Mouse (Mus musculus) forebrain, embryonic 12.5 days (tissue): ENCODE measurements at regions not wholly inside any gene's neighbourhood (a gene's known extent, or its start where the extent isn't known, plus 50 kb on each side); places are given as distances from the start of the nearest gene placed in this dataset.
A peak's percentile ranks its signal among the peaks of the same experiment; 100 is the strongest.

Experiments used
- ATAC-seq: fragments of 200-750 bp; cut with Nextera tagmentation; 2 replicates; pipeline ENCODE4 v1.8.0; 2017; ENCODE audit warnings: moderate TSS enrichment; ENCODE audit not compliant: low FRiP score
- H3K27ac ChIP-seq: fragments of 300-500 bp; sonication (generic); 2 replicates; pipeline ENCODE4 v1.5.1; 2016; ENCODE audit warnings: mild to moderate bottlenecking
- H3K27me3 ChIP-seq: fragments of 300-500 bp; sonication (generic); 2 replicates; pipeline ENCODE4 v1.6.1; 2016; ENCODE audit warnings: mild to moderate bottlenecking
- H3K36me3 ChIP-seq: fragments of 300-500 bp; sonication (generic); replicated peaks from 2 replicates; pipeline ENCODE4 v1.6.1; 2016; ENCODE audit warnings: mild to moderate bottlenecking
- H3K4me1 ChIP-seq: fragments of 300-500 bp; sonication (generic); 2 replicates; pipeline ENCODE4 v1.6.1; 2016
- H3K4me2 ChIP-seq: fragments of 300-500 bp; sonication (generic); 2 replicates; pipeline ENCODE4 v1.6.1; 2016; ENCODE audit warnings: mild to moderate bottlenecking, moderate library complexity
- H3K4me3 ChIP-seq: fragments of 300-500 bp; sonication (generic); replicated peaks from 2 replicates; pipeline ENCODE4 v1.5.1; 2016; ENCODE audit warnings: mild to moderate bottlenecking
- H3K9ac ChIP-seq: fragments of 300-500 bp; sonication (generic); 2 replicates; pipeline ENCODE4 v1.6.1; 2016; ENCODE audit warnings: mild to moderate bottlenecking
- H3K9me3 ChIP-seq: fragments of 300-500 bp; sonication (generic); 2 replicates; pipeline ENCODE4 v1.6.1; 2016
- WGBS: fragments of 180-500 bp; shearing (Covaris S2); methylation state at CpG from one replicate; pipeline ENCODE4 v1.1.7; 2016; 5-methylcytosine and 5-hydroxymethylcytosine counted together

GRCm38 (mm10) chr2:102250101-102250500, 63.9 kb upstream of the Ldlrad3 start:
- H3K36me3 ChIP-seq: no peaks in the 10 kb centered on the region

GRCm38 (mm10) chr2:102246484-102246883, 60.3 kb upstream of the Ldlrad3 start:
- H3K9ac ChIP-seq: no peak overlapping the region
- no peak overlapping the region for H3K4me2 ChIP-seq
- H3K9me3 ChIP-seq: no peaks in the 10 kb centered on the region
- H3K4me3 ChIP-seq: no peak overlapping the region
- H3K27ac ChIP-seq: no peak overlapping the region
- no peak for ATAC-seq
- no peaks in the 10 kb centered on the region; the same call in 1 of the 2 replicates for H3K27me3 ChIP-seq
- H3K36me3 ChIP-seq: no peaks in the 10 kb centered on the region
- H3K4me1 ChIP-seq: peaks cover 7% of the 10 kb centered on the region; the same call in 1 of the 2 replicates
- 43% methylated on average over 2 of the region's 2 CpGs for WGBS

More at GRCm38 (mm10) chr2:102250101-102250500, 63.9 kb upstream of the Ldlrad3 start:
- H3K4me1 ChIP-seq: no peaks in the 10 kb centered on the region
- H3K4me3 ChIP-seq: no peak overlapping the region
- H3K9ac ChIP-seq: no peak overlapping the region
- 0 out of 2 replicates have a peak, but pooled peaks cover 3% of the 10 kb centered on the region for H3K27me3 ChIP-seq
- 90% methylated on average over 3 of the region's 3 CpGs for WGBS
- ATAC-seq: no peak
- H3K4me2 ChIP-seq: no peak overlapping the region
- H3K27ac ChIP-seq: no peak overlapping the region
- no peaks in the 10 kb centered on the region for H3K9me3 ChIP-seq

- 33% methylated on average over 2 of the region's 2 CpGs for WGBS
- H3K36me3 ChIP-seq: no peaks in the 10 kb centered on the region
Measured at GRCm38 (mm10) chr2:102244491-102244890, 58.3 kb upstream of the Ldlrad3 start.

GRCm38 (mm10) chr2:102241626-102242025, 55.4 kb upstream of the Ldlrad3 start:
- no peak overlapping the region for H3K4me2 ChIP-seq
- no peaks in the 10 kb centered on the region for H3K36me3 ChIP-seq
- H3K4me1 ChIP-seq: peaks cover 12% of the 10 kb centered on the region
- H3K4me3 ChIP-seq: no peak overlapping the region
- H3K27ac ChIP-seq: no peak overlapping the region
- H3K9ac ChIP-seq: no peak overlapping the region
- ATAC-seq: no peak
- no peaks in the 10 kb centered on the region; the same call in 1 of the 2 replicates for H3K27me3 ChIP-seq
- 83% methylated on average over 7 of the region's 7 CpGs for WGBS
- no peaks in the 10 kb centered on the region for H3K9me3 ChIP-seq

More at GRCm38 (mm10) chr2:102244491-102244890, 58.3 kb upstream of the Ldlrad3 start:
- no peaks in the 10 kb centered on the region; the same call in 1 of the 2 replicates for H3K27me3 ChIP-seq
- peaks cover 12% of the 10 kb centered on the region for H3K4me1 ChIP-seq
- ATAC-seq: no peak
- no peak overlapping the region for H3K9ac ChIP-seq
- H3K9me3 ChIP-seq: no peaks in the 10 kb centered on the region
- H3K4me2 ChIP-seq: no peak overlapping the region
- no peak overlapping the region for H3K4me3 ChIP-seq
- no peak overlapping the region for H3K27ac ChIP-seq

- Histone ChIP-seq H3K27me3 (no peaks in the 10 kb centered on the region; the same call in 1 of the 2 replicates), H3K36me3 (no peaks in the 10 kb centered on the region), H3K4me1 (peaks cover 12% of the 10 kb centered on the region), H3K9ac (no peak overlapping the region), H3K9me3 (no peaks in the 10 kb centered on the region), H3K4me3 (no peak overlapping the region), H3K27ac (no peak overlapping the region), H3K4me2 (no peak overlapping the region)
- WGBS: 46% methylated on average over 6 of the region's 6 CpGs
- peak; percentile 68; the same call in 1 of the 2 replicates for ATAC-seq
Measured at GRCm38 (mm10) chr2:102239712-102240505, 53.7 kb upstream of the Ldlrad3 start.
